Mouse (Mus musculus) embryonic facial prominence, embryonic 12.5 days (tissue): ENCODE measurements at regions not wholly inside any gene's neighbourhood (a gene's known extent, or its start where the extent isn't known, plus 50 kb on each side); places are given as distances from the start of the nearest gene placed in this dataset.

Experiments used
- ATAC-seq: fragments of 200-750 bp; cut with Nextera tagmentation; 2 replicates; pipeline ENCODE4 v1.8.0; 2017; ENCODE audit not compliant: insufficient number of reproducible peaks, insufficient read depth, low FRiP score, low TSS enrichment
- H3K27ac ChIP-seq: fragments of 300-500 bp; sonication (generic); 2 replicates; pipeline ENCODE4 v1.5.1; 2016; ENCODE audit warnings: mild to moderate bottlenecking
- H3K27me3 ChIP-seq: fragments of 300-500 bp; sonication (generic); 2 replicates; pipeline ENCODE4 v1.6.1; 2016; ENCODE audit warnings: mild to moderate bottlenecking, moderate library complexity
- H3K36me3 ChIP-seq: fragments of 300-500 bp; sonication (generic); 2 replicates; pipeline ENCODE4 v1.6.1; 2016; ENCODE audit warnings: mild to moderate bottlenecking
- H3K4me1 ChIP-seq: fragments of 300-500 bp; sonication (generic); 2 replicates; pipeline ENCODE4 v1.6.1; 2016
- H3K4me2 ChIP-seq: fragments of 300-500 bp; sonication (generic); replicated peaks from 2 replicates; pipeline ENCODE4 v1.6.1; 2016; ENCODE audit warnings: mild to moderate bottlenecking, moderate library complexity
- H3K4me3 ChIP-seq: fragments of 300-500 bp; sonication (generic); 2 replicates; pipeline ENCODE4 v1.5.1; 2016; ENCODE audit warnings: mild to moderate bottlenecking
- H3K9ac ChIP-seq: fragments of 300-500 bp; sonication (generic); 2 replicates; pipeline ENCODE4 v1.6.1; 2016; ENCODE audit warnings: mild to moderate bottlenecking, moderate library complexity
- H3K9me3 ChIP-seq: fragments of 300-500 bp; sonication (generic); 2 replicates; pipeline ENCODE4 v1.6.1; 2016; ENCODE audit warnings: mild to moderate bottlenecking, moderate library complexity
- WGBS: fragments of 180-500 bp; shearing (Covaris S2); methylation state at CpG from one replicate; pipeline ENCODE4 v1.1.7; 2016; 5-methylcytosine and 5-hydroxymethylcytosine counted together

GRCm38 (mm10) chr9:91193954-91194353 is 168.3 kb upstream of the Zic4 start:
- ATAC-seq, result no peak
- WGBS, result 87% methylated on average over 3 of the region's 3 CpGs

GRCm38 (mm10) chr9:91207281-91207680 is 154.9 kb upstream of the Zic4 start:
- H3K36me3 ChIP-seq, result no peaks in the 10 kb centered on the region
- WGBS, result 39% methylated on average over 2 of the region's 2 CpGs
- no peak overlapping the region for H3K4me3 ChIP-seq
- ATAC-seq, result no peak
- H3K4me1 ChIP-seq, result no peaks in the 10 kb centered on the region
- H3K4me2 ChIP-seq, result no peak overlapping the region
- no peak overlapping the region for H3K27ac ChIP-seq
- no peaks in the 10 kb centered on the region for H3K27me3 ChIP-seq
- no peaks in the 10 kb centered on the region for H3K9me3 ChIP-seq
- no peak overlapping the region for H3K9ac ChIP-seq

More at GRCm38 (mm10) chr9:91193954-91194353, 168.3 kb upstream of the Zic4 start:
- no peaks in the 10 kb centered on the region for H3K9me3 ChIP-seq
- H3K9ac ChIP-seq, result no peak overlapping the region
- H3K36me3 ChIP-seq, result no peaks in the 10 kb centered on the region
- H3K27me3 ChIP-seq, result no peaks in the 10 kb centered on the region
- no peak overlapping the region for H3K4me3 ChIP-seq
- H3K4me1 ChIP-seq, result no peaks in the 10 kb centered on the region
- no peak overlapping the region for H3K4me2 ChIP-seq
- H3K27ac ChIP-seq, result no peak overlapping the region

- H3K4me2 ChIP-seq, result no peak overlapping the region
- no peaks in the 10 kb centered on the region for H3K27me3 ChIP-seq
- H3K27ac ChIP-seq, result no peak overlapping the region
- no peaks in the 10 kb centered on the region for H3K36me3 ChIP-seq
- H3K9me3 ChIP-seq, result no peaks in the 10 kb centered on the region
- 53% methylated on average over 10 of the region's 10 CpGs for WGBS
- ATAC-seq, result no peak
- no peak overlapping the region for H3K9ac ChIP-seq
- no peaks in the 10 kb centered on the region for H3K4me1 ChIP-seq
- H3K4me3 ChIP-seq, result no peak overlapping the region
Observed at GRCm38 (mm10) chr9:91227673-91228440, 134.4 kb upstream of the Zic4 start.

GRCm38 (mm10) chr9:91228525-91228924 is 133.7 kb upstream of the Zic4 start:
- H3K36me3 ChIP-seq, result no peaks in the 10 kb centered on the region
- no peak overlapping the region for H3K27ac ChIP-seq
- H3K4me2 ChIP-seq, result no peak overlapping the region
- H3K4me3 ChIP-seq, result no peak overlapping the region
- WGBS, result 74% methylated on average over 5 of the region's 5 CpGs
- ATAC-seq, result no peak
- no peaks in the 10 kb centered on the region for H3K4me1 ChIP-seq
- no peaks in the 10 kb centered on the region for H3K27me3 ChIP-seq
- H3K9me3 ChIP-seq, result no peaks in the 10 kb centered on the region
- H3K9ac ChIP-seq, result no peak overlapping the region

GRCm38 (mm10) chr9:91253886-91254285 is 108.3 kb upstream of the Zic4 start:
- Histone ChIP-seq H3K4me2 (no peak overlapping the region), H3K9me3 (no peaks in the 10 kb centered on the region), H3K9ac (no peak overlapping the region), H3K27ac (no peak overlapping the region), H3K4me3 (no peak overlapping the region), H3K4me1 (no peaks in the 10 kb centered on the region), H3K27me3 (no peaks in the 10 kb centered on the region), H3K36me3 (no peaks in the 10 kb centered on the region)
- 97% methylated on average over 1 of the region's 1 CpGs for WGBS
- ATAC-seq, result no peak

GRCm38 (mm10) chr9:91291340-91291739 is 70.9 kb upstream of the Zic4 start:
- no peaks in the 10 kb centered on the region for H3K4me1 ChIP-seq
- H3K27me3 ChIP-seq, result no peaks in the 10 kb centered on the region
- no peak overlapping the region for H3K9ac ChIP-seq
- H3K36me3 ChIP-seq, result no peaks in the 10 kb centered on the region
- no peak overlapping the region for H3K4me3 ChIP-seq
- no peak overlapping the region for H3K4me2 ChIP-seq
- no peaks in the 10 kb centered on the region for H3K9me3 ChIP-seq
- WGBS, result 69% methylated on average over 3 of the region's 3 CpGs
- no peak for ATAC-seq
- no peak overlapping the region for H3K27ac ChIP-seq
